Mouse (Mus musculus) left cerebral cortex, postnatal 10 days (tissue): ENCODE measurements at regions not wholly inside any gene's neighbourhood (a gene's known extent, or its start where the extent isn't known, plus 50 kb on each side); places are given as distances from the start of the nearest gene placed in this dataset.

Experiments used
- DNase-seq, 2 experiments: peaks; one replicate each; pipeline ENCODE4 v3.0.0; 2021 to 2022; ENCODE audit warnings: low spot score in 2 of 2, mixed read lengths in 1 of 2; ENCODE audit errors: extremely low spot score in 1 of 2
- intact Hi-C: fragments of 180-260 bp; cut with DNase I; formaldehyde crosslinking; loops from one replicate; pipeline ENCODE4 v1.15.1; 2025

- no peak for DNase-seq
- intact Hi-C loops: no loop called here
Measured at GRCm38 (mm10) chrX:35791273-35791672, 97.4 kb upstream of the Dock11 start.

DNA sequence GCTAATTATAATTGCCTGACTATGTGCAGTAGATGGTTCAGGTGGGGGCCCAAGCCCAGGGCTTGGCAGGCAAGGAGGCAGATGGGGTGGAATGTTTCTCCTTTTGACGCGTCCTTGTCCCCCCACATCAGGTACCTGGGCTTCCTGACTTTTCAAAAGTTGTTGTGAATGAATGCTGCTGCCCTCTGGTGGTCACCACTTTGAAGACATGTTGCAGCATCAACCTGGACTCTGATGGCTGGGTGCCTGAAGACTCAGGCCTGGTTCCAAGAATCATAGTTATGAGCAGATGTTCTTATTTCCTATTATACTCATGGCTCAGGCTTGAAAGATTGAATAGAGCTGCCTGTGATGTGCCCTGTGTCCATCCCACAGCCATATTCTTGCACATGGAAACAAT, 75.4 kb upstream of the Dock11 start:
- DNase-seq: peak in 1 of 2 experiments; percentile 31
- intact Hi-C loops: no loop called here

- intact Hi-C loops: loop anchor here (5.0 to 10.0 kb wide), 2 partner anchors 163 to 560 kb away; no protein-coding TSS in a partner anchor
Measured at GRCm38 (mm10) chrX:35834411-35834810, 54.2 kb upstream of the Dock11 start.

DNA sequence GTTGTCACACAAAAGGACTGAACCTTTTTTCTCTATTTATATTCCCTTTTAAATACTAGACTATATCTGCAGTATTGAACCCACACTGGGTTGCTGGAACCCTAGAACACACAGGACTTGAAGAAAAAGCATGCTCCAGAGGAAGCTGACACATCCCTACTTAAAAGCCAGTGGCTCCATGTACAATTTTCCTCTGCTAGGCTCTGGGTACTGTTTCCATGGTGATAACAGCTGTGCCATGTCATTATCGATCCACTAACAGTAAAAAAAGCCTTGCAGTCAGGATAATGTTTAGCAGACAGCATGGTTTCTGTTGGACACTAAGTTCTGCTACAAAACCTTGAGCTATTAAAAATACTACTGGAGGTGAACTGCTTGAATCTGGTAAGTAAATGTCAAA, 50.6 kb upstream of the Dock11 start:
- DNase-seq: no peak
- intact Hi-C loops: loop anchor here (10.0 kb wide), 1 partner anchor 557 kb away; no protein-coding TSS in a partner anchor

More at GRCm38 (mm10) chrX:35834411-35834810, 54.2 kb upstream of the Dock11 start:
- peak; percentile 9 to 18 for DNase-seq
